Mouse (Mus musculus) splenic B cell, adult 2 months (primary cell): ENCODE measurements around the gene Spata32.
A peak's percentile ranks its signal among the peaks of the same experiment; 100 is the strongest.

Experiments used
- DNase-seq: peaks from one replicate; pipeline ENCODE4 v3.0.0-alpha.2; 2011; ENCODE audit warnings: low read depth, low spot score
- H3K27me3 ChIP-seq: 2 replicates; pipeline ENCODE4 v1.6.1; 2012; ENCODE audit warnings: mild to moderate bottlenecking, low read length, moderate library complexity, mixed read lengths; ENCODE audit not compliant: control insufficient read depth, poor library complexity, insufficient read depth, severe bottlenecking
- H3K36me3 ChIP-seq: 2 replicates; pipeline ENCODE4 v1.6.1; 2012; ENCODE audit warnings: mild to moderate bottlenecking, low read length, moderate library complexity, mixed read lengths; ENCODE audit not compliant: control insufficient read depth, poor library complexity, insufficient read depth, severe bottlenecking

Gene Spata32

GRCm38 (mm10) chr11:103170111-103170493 lies 48.1 kb downstream of the Spata32 start:
- no peaks in the 10 kb centered on the region for H3K36me3 ChIP-seq
- no peaks in the 10 kb centered on the region for H3K27me3 ChIP-seq
- peak; percentile 44 for DNase-seq

GRCm38 (mm10) chr11:103169664-103170063 lies 48.6 kb downstream of the Spata32 start:
- no peaks in the 10 kb centered on the region for H3K27me3 ChIP-seq
- no peak for DNase-seq
- H3K36me3 ChIP-seq = no peaks in the 10 kb centered on the region

DNA sequence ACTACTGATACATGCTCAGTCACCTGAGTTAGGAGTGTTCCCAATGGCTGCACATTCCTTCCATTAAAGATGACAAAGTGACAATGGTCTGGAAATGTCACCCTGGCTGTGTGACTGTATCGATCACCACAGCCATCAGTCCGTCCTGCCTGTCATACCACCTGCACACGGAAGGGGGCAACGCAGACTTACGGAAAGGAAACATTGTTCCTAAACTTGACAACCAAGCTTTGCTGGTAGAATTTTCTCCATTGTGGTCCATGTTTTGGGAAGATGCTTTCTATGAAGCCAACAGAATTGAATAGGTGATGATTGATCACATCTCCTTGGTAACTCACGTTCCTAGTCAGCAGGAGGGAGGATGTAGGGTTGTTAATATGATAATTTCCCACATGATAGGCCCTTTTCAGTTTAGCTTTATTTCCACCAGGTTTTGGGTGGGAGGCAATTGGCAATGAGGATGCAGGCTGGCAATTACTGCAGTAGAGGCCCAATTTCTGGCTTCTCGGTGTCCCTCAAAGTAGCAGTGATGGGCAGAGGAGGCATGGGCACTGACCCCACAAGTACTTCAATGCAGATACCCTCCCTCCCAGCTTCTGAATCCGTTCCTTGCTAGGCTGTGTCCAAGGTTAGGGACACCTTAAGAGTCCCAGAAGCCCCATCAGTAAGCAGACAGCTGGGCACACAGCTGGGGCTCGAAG lies 49.4 kb downstream of the Spata32 start:
- Histone ChIP-seq H3K36me3 (no peaks in the 10 kb centered on the region), H3K27me3 (no peaks in the 10 kb centered on the region)
- peak; percentile 87 for DNase-seq

DNA sequence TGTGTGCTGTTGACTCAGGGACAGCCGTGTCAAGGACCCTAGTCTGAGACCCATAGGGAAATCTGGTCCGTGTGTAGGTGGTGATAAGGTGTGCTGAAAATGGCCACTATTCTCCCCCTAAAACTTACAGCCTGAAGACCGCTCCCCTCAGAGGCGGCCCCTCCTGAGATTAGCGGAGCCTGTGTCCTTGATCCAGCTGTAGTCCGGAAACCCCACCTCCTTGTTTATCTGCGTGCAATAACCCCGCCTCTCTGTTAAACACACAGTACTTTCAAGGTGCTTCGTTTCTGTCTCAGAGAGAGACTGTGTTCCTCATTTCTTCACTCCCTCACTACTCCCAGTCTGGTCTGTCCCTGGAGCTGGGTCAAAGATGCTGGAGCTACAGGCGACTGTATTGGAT lies 53.8 kb downstream of the Spata32 start:
- H3K27me3 ChIP-seq = no peaks in the 10 kb centered on the region
- no peak for DNase-seq
- no peaks in the 10 kb centered on the region for H3K36me3 ChIP-seq

DNA sequence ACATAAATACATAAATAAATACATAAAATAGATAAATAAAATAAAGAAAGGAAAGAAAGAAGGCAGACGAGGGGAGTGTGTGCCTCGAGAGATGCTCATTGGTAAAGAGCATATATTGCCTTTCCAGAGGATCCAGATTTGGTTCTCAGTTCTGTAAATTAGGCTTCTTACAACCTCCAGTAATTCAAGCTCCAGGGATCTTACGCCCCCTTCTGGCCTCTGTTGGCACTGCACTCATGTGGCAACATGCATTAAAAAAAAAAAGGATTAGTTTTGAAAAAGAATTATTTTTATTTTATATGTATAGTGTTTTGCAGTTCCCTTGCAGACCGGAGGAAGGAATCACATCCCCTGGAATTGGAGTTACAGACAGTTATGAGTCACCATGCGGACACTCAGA lies 56.1 kb downstream of the Spata32 start:
- H3K27me3 ChIP-seq = no peaks in the 10 kb centered on the region
- H3K36me3 ChIP-seq = no peaks in the 10 kb centered on the region
- DNase-seq = peak; percentile 63

DNA sequence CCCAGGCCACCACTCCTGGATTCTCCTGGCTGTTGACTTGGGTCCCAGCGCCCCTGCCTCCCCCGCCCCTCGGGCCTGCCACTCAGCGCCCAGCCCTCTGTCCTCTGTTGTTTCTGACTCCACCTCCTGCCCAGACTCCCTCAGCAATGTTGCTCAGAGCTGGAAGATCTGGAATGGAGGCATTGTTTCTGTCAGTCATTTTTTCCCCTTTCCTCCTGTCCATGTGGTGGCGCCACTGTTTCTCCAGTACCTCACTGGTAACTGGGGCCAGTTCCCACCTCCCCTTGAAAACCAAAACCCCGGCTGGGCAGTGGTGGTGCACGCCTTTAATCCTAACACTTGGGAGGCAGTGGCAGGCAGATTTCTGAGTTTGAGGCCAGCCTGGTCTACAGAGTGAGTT lies 56.8 kb downstream of the Spata32 start:
- H3K27me3 ChIP-seq = no peaks in the 10 kb centered on the region
- H3K36me3 ChIP-seq = no peaks in the 10 kb centered on the region
- no peak for DNase-seq

DNA sequence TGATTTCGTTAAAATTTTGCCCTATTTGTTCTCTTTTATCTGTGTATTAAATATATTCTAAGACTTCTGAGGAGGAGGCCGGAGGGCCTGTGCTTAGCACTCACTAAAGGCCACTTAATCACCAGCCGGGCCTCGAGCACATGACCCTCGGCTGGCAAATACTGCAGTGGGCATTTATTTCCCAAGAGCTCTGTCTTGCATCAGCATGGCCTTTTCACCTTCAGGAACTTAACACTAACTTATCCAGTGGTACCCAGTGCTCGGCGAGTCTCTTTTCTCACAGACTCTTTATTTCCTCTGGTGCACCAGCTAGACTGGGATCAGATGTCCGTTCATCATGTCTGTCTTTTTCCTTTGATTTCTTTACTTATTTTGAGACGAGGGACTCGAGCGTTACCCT lies 57.5 kb downstream of the Spata32 start:
- H3K36me3 ChIP-seq = no peaks in the 10 kb centered on the region
- H3K27me3 ChIP-seq = no peaks in the 10 kb centered on the region
- DNase-seq = no peak

GRCm38 (mm10) chr11:103158621-103159478 lies 59.4 kb downstream of the Spata32 start:
- no peaks in the 10 kb centered on the region for H3K36me3 ChIP-seq
- no peaks in the 10 kb centered on the region for H3K27me3 ChIP-seq
- DNase-seq = peak; percentile 95
